Mouse (Mus musculus) kidney, postnatal 0 days (tissue): ENCODE results near the gene Abcc12. TPM values are rescaled to one million over a fixed set of nuclear protein-coding genes. Genes with fewer than 3 reads are reported as not detected.

ENCODE experiments used
- ATAC-seq: fragments of 200-750 bp; cut with Nextera tagmentation; replicated peaks from 2 replicates; pipeline ENCODE4 v1.8.0; 2017; ENCODE audit warnings: low read depth, moderate number of reproducible peaks, moderate TSS enrichment, moderate library complexity; ENCODE audit not compliant: low FRiP score
- DNase-seq: peaks from one replicate; pipeline ENCODE4 v3.0.0-alpha.2; 2016; ENCODE audit warnings: low spot score
- H3K27ac ChIP-seq: fragments of 300-500 bp; sonication (generic); 2 replicates; pipeline ENCODE4 v1.5.1; 2014; ENCODE audit warnings: mild to moderate bottlenecking
- H3K27me3 ChIP-seq: fragments of 300-500 bp; sonication (generic); 2 replicates; pipeline ENCODE4 v1.6.1; 2014; ENCODE audit warnings: low read length, mixed read lengths; ENCODE audit not compliant: insufficient read depth
- H3K36me3 ChIP-seq: fragments of 300-500 bp; sonication (generic); 2 replicates; pipeline ENCODE4 v1.6.1; 2014; ENCODE audit warnings: low read length, mixed read lengths; ENCODE audit not compliant: insufficient read depth
- H3K4me1 ChIP-seq: fragments of 300-500 bp; sonication (generic); replicated peaks from 2 replicates; pipeline ENCODE4 v1.6.1; 2014; ENCODE audit warnings: antibody characterized with exemption, low read length, mixed read lengths; ENCODE audit not compliant: insufficient read depth
- H3K4me2 ChIP-seq: fragments of 300-500 bp; sonication (generic); 2 replicates; pipeline ENCODE4 v1.6.1; 2014; ENCODE audit warnings: mild to moderate bottlenecking, low read length, moderate library complexity, mixed read lengths
- H3K4me3 ChIP-seq: fragments of 300-500 bp; sonication (generic); replicated peaks from 2 replicates; pipeline ENCODE4 v1.5.1; 2014; ENCODE audit warnings: low read depth, low read length
- H3K9ac ChIP-seq: fragments of 300-500 bp; sonication (generic); 2 replicates; pipeline ENCODE4 v1.6.1; 2014; ENCODE audit warnings: low read depth, low read length
- H3K9me3 ChIP-seq: fragments of 300-500 bp; sonication (generic); replicated peaks from 2 replicates; pipeline ENCODE4 v1.6.1; 2016; ENCODE audit warnings: low read length, inconsistent platforms, mixed read lengths
- CTCF ChIP-seq: IDR thresholded peaks from 2 replicates; pipeline ENCODE4 v1.5.1; 2016; ENCODE audit warnings: antibody characterized with exemption, low read depth, mild to moderate bottlenecking, moderate library complexity
- WGBS: fragments of 180-500 bp; shearing (Covaris S2); extraction: QIAGEN DNeasy Blood & Tissue Kit; methylation state at CpG from one replicate; pipeline ENCODE4 v1.1.7; 2014; 5-methylcytosine and 5-hydroxymethylcytosine counted together
- microRNA-seq: library from miRNA; unstranded; fragments of <30 nt; microRNA quantifications from one replicate; pipeline ENCODE4, GENCODE M21; 2016
- polyA plus RNA-seq: library from polyadenylated mRNA; unstranded; fragments of >200 nt; fragmentation: Nextera tagmentation; extraction: Ambion mirVana; gene quantifications from 2 replicates; pipeline ENCODE4 v1.2.1, GENCODE M21; 2015

Gene Abcc12
- polyA plus RNA-seq, 1 experiment from 2014 or later = 0.04 TPM

- Histone ChIP-seq H3K9me3 (no peaks in the 10 kb centered on the region), H3K9ac (no peak overlapping the region), H3K27me3 (no peaks in the 10 kb centered on the region), H3K4me2 (no peak overlapping the region), H3K4me3 (no peak overlapping the region), H3K36me3 (no peaks in the 10 kb centered on the region), H3K27ac (no peak overlapping the region), H3K4me1 (no peaks in the 10 kb centered on the region)
- 86% methylated on average over 4 of the region's 4 CpGs for WGBS
- no peak for DNase-seq
- no peak for TF ChIP-seq CTCF
- no peak for ATAC-seq
Measured at GRCm38 (mm10) chr8:86449870-86450515, 130.5 kb downstream of the Abcc12 start.

DNA sequence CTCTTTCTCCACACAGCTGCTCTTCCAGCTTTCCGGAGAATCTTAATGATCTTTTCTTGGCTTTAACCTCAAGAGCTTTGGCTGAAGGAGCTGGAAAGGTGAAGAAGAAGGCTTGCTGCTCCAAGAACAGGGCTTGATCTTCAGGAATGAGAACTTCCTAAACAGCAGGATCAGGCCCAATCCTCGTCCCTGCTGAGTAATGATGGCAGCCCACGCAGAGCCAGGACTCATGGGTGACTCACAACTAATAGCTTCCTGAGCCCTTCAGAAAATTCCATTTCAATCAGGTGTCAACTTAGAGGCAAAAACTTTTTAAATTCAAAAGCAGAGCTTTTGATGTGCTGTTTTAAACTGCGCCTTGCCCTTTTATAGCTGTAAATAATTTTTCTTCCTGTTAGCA, 135.0 kb downstream of the Abcc12 start:
- H3K27ac ChIP-seq = no peak overlapping the region
- no peaks in the 10 kb centered on the region for H3K4me1 ChIP-seq
- H3K9ac ChIP-seq = no peak overlapping the region
- no peak overlapping the region for H3K4me3 ChIP-seq
- no peaks in the 10 kb centered on the region for H3K36me3 ChIP-seq
- TF ChIP-seq CTCF = no peak
- H3K27me3 ChIP-seq = no peaks in the 10 kb centered on the region
- WGBS = 64% methylated on average over 4 of the region's 4 CpGs
- DNase-seq (no peak), ATAC-seq (no peak)
- H3K4me2 ChIP-seq = no peak overlapping the region
- no peaks in the 10 kb centered on the region for H3K9me3 ChIP-seq

- Histone ChIP-seq H3K9ac (no peak overlapping the region), H3K4me1 (no peaks in the 10 kb centered on the region), H3K4me3 (no peak overlapping the region), H3K27me3 (no peaks in the 10 kb centered on the region), H3K36me3 (no peaks in the 10 kb centered on the region), H3K4me2 (no peak overlapping the region), H3K9me3 (no peaks in the 10 kb centered on the region), H3K27ac (no peak overlapping the region)
- no peak for DNase-seq
- TF ChIP-seq CTCF = no peak
- no peak for ATAC-seq
- 80% methylated on average over 2 of the region's 2 CpGs for WGBS
Measured at GRCm38 (mm10) chr8:86443744-86444143, 136.7 kb downstream of the Abcc12 start.

- DNase-seq (no peak), ATAC-seq (no peak)
- Histone ChIP-seq H3K36me3 (no peaks in the 10 kb centered on the region), H3K4me1 (no peaks in the 10 kb centered on the region), H3K27ac (no peak overlapping the region), H3K9me3 (no peaks in the 10 kb centered on the region), H3K4me3 (no peak overlapping the region), H3K27me3 (no peaks in the 10 kb centered on the region), H3K4me2 (no peak overlapping the region), H3K9ac (no peak overlapping the region)
- TF ChIP-seq CTCF = no peak
- WGBS = 91% methylated on average over 3 of the region's 3 CpGs
Measured at GRCm38 (mm10) chr8:86438983-86439299, 141.5 kb downstream of the Abcc12 start.

DNA sequence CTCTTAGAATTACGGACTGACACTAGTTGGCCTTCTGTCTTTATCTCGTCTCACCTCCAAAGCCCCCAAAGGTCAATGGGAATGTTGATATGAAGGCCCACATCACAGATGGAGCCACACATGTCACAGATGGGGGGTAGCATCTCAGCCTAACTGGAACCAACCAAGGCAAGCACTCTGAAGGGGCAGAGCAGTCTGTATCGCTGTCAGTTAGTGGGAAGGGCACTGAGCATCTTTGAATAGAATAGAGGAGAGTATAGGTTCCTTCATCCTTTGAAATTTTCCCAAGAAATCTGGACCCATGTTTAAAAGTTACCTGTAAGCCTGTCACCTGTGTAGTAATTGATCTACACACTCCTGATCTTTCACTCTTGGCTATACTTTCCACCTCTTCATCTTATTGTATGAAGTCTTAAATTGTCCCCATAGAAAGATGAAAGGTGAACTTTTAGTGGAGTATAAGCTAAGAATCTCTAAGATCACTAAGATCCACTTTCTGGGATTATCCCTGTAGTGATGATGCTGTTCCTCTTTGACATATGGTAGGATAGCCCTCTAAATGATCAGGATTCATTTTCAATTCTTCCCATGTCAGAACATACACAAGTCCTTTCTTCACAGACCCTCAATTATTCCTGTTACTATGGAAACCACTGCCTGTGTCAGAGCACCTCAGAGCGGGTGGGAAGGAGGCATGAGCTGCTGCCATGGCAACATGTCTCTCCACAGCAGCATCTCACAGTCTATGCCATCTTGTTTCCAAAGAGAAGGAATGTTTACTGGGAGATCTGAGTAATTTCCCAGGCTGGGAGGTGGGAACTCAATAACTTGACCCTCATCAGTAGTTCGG, 142.1 kb downstream of the Abcc12 start:
- H3K4me3 ChIP-seq = no peak overlapping the region
- no peaks in the 10 kb centered on the region for H3K27me3 ChIP-seq
- WGBS = 76% methylated on average over 5 of the region's 5 CpGs
- ATAC-seq (no peak), DNase-seq (no peak)
- H3K4me1 ChIP-seq = no peaks in the 10 kb centered on the region
- no peak overlapping the region for H3K9ac ChIP-seq
- no peaks in the 10 kb centered on the region for H3K9me3 ChIP-seq
- H3K36me3 ChIP-seq = no peaks in the 10 kb centered on the region
- H3K27ac ChIP-seq = no peak overlapping the region
- TF ChIP-seq CTCF = no peak
- no peak overlapping the region for H3K4me2 ChIP-seq

DNA sequence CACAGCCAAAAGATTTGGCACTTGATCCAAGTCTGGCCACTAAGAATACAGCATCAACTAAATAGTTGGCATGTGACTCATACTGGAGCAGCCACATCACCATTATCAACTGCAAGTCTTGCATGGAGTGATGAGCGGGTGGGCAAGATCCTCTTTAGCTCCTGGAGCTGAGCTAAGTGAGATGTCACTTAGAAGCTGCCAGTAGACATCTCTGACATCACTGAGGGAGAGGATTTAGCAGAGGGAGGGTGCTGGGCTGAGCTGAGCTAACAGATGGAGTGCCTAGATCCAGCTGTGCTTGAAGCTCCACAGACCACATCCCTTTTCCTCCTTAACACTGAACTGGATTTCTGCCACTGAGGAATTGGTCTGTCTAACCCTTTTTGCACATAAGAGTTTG, 143.1 kb downstream of the Abcc12 start:
- H3K27ac ChIP-seq = no peak overlapping the region
- DNase-seq (no peak), ATAC-seq (no peak)
- H3K4me1 ChIP-seq = no peaks in the 10 kb centered on the region
- H3K9ac ChIP-seq = no peak overlapping the region
- H3K9me3 ChIP-seq = no peaks in the 10 kb centered on the region
- no peaks in the 10 kb centered on the region for H3K27me3 ChIP-seq
- WGBS = 87% methylated on average over 1 of the region's 1 CpGs
- no peak overlapping the region for H3K4me3 ChIP-seq
- H3K36me3 ChIP-seq = no peaks in the 10 kb centered on the region
- no peak for TF ChIP-seq CTCF
- no peak overlapping the region for H3K4me2 ChIP-seq

Small RNA genes lying within 50 kb of the gene (microRNA-seq; reads per million reads assigned to microRNA genes)
- not detected for gene Gm44348

Other genes with a start within 250 kb of the Abcc12 start
- gene Lonp2, start 43.4 kb upstream of the Abcc12 start, polyA plus RNA-seq = 67.7 and 67.9 TPM in 2 replicates
- 6.5 and 6.9 TPM in 2 replicates for gene Gm10638, start 165.0 kb upstream of the Abcc12 start, polyA plus RNA-seq
- gene Siah1a, start 165.2 kb upstream of the Abcc12 start, polyA plus RNA-seq = 48.0 and 50.1 TPM in 2 replicates